Mouse (Mus musculus) cerebellum, adult 18-20 months (tissue): ENCODE results near the gene Poc1a.

Experiments used
- DNase-seq, 2 experiments: peaks; one replicate each; pipeline ENCODE4 v3.0.0; 2021

The Poc1a gene

GRCm38 (mm10) chr9:106265358-106266075, 15.3 kb upstream of the Poc1a start:
- no peak for DNase-seq

GRCm38 (mm10) chr9:106266936-106267657, 13.8 kb upstream of the Poc1a start:
- no peak for DNase-seq

- no peak for DNase-seq
These were observed 12.4 kb upstream of the Poc1a start for GRCm38 (mm10) chr9:106268421-106268820.

- no peak for DNase-seq
These were observed 11.6 kb upstream of the Poc1a start for GRCm38 (mm10) chr9:106269076-106269788.

DNA sequence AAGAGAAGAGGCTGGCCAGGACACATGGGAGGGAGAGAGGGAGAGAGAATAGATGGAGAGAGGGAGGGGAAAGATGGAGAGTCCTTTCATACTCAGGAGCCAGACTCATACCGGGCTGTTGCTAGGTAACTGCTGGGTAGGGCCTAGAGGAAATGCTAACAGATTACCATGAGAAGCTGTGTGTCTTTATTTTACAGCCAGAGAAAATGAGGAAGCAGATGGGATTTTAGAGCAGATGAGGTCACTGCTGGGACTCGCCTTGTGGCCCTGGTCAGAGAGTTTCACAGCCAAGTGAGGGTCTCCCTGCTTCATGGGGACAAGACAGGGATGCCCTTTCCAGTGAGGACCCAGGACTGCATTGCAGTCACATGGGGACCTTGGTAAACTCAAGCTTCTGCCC, 11.0 kb upstream of the Poc1a start:
- no peak for DNase-seq

DNA sequence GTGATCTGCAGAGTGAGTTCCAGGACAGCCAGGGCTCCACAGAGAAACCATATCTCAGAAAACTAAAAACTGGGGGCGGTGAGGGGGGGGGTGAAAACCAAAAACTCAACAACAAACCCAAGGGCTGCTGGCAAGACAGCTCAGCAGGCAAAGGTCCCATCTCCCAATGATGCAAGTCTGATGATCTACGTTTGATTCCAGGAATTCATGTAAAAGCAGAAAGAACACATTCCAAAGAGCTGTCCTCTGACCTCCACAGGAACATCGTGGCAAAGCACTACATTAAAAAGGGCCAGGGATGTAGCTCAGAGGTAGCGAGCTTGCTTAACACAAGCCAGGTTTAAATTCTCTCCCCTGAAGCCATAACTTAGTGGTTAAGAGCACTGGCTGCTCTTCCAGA, 10.2 kb upstream of the Poc1a start:
- DNase-seq: no peak

GRCm38 (mm10) chr9:106272288-106272687, 8.6 kb upstream of the Poc1a start:
- DNase-seq: no peak

GRCm38 (mm10) chr9:106273276-106273675, 7.6 kb upstream of the Poc1a start:
- DNase-seq: no peak

GRCm38 (mm10) chr9:106273791-106274190, 7.1 kb upstream of the Poc1a start:
- no peak for DNase-seq

DNA sequence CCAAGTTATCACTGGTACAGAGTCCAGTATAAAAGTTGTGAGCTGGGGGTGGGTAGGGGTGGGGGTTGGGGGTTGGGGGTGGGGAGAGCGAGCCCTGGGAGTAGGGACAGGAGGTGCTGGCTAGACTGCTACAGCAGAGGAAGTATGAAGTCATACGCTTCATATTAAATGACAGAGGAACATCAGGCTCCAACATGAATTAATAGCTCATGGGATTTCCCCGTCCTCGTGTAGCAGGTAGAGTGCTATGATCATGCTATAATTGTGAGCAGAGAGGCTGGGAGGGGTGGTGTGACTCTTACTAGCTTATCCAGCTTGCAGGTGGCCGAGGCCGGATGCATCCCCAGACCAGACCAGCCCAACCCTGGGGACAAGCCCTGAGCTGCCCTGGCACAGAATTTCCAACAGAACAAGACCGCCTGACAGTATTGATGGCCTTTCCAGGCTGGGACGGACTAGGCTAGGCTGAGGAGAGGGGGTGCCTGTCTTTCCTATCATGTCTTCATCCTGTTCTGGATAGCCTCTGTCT, 6.1 kb upstream of the Poc1a start:
- DNase-seq: no peak

DNA sequence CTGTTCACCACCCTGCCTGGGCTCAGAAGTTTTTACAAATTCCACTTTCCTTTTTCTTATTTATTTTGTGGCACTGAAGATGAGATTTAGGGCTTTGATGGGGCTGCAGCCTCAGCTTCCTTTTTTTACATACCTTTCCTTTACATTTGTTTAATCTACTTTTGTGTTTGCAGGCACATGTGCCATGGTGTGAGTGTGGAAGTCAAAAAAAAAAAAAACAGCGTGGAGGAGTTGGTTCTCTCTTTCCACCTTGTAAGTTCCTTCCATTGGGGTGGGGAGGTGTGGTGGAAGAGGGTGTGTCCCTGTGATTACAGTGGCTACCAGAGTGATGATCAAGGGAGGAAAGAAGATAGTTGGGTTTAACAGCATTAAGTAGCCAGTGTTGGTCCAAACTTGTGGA, 5.1 kb upstream of the Poc1a start:
- DNase-seq: no peak

DNA sequence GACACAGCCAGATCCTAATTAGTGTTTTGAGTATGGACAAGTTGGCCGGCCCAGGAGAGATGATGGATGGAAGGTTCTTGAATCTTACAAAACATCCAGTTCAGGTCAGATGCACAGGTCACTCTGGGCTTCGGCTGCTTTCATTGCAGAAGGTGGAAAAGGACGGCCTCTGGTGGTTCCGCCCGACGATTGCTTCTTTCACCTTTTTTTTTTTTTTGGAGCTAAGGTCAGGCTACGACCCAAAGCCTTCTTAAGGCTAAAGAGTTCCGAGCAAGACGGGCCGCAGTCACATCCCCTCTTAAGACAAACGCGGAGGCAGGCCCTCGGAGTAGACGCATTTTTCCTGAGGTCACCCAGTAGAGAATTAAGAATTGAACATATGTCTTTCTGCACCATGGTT, 475 bp upstream of the Poc1a start:
- peak; percentile 67 to 72 for DNase-seq

DNA sequence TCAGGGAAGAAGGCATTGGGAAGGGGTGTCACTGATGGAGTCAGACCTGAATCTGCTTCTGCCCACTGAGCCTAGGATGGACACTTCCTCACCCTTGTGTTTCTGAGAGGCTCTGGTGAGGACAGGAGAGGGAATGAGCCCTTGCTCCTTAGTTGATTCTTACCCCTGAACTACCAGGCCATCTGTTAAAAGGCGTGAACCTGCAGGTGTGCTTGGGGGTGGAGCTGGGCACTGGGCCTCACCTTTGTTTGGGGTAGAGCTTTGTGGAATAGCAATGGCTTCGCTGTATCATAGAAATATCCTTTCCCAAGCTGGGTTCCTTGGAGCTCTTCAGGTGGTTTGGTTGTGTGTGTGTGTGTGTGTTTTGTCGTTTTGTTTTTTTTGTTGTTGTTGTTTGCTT, 1.2 kb downstream of the Poc1a start:
- DNase-seq: no peak

DNA sequence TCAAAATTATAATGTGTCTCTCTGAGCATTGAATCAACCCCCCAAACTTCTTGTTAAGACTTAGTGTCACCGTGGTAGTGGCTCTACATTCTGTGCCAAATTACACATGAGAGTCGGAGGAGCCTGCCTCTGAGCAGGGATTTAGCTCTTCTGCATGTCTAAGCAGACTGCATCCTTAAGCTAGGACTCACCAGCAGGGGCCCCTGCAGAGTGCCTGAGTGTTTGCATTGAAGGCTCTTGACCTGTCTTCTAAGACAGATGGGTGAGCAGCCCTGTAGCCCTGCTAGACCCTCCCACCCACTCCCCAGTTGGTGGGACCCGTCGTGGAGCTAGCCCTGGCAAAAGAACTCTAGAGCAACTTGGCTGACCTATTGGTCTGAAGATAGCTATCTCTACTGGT, 6.3 kb downstream of the Poc1a start:
- DNase-seq: no peak

- peak; percentile 71 to 82 for DNase-seq
These were observed 8.0 kb downstream of the Poc1a start for GRCm38 (mm10) chr9:106288864-106289263.

DNA sequence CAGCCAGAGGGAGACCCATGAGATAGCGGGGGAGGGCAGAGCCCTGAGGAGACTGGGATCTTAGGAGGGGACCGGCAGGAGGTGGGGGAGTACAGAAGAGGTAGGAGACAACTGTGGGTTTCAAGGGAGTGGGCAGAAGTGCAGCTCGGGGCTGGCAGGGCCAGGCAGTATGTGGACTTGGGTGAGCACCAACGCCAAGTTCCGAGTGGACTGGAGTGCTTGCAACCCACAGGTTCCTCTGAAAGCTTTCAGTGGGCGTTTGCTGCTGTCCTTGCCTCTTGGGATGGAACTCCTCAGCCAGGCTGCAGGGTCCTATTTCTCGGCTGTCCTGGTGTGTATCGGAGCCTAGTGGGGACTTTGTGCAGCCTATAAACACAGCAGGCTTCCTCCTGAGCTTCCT, 9.0 kb downstream of the Poc1a start:
- DNase-seq: no peak

DNA sequence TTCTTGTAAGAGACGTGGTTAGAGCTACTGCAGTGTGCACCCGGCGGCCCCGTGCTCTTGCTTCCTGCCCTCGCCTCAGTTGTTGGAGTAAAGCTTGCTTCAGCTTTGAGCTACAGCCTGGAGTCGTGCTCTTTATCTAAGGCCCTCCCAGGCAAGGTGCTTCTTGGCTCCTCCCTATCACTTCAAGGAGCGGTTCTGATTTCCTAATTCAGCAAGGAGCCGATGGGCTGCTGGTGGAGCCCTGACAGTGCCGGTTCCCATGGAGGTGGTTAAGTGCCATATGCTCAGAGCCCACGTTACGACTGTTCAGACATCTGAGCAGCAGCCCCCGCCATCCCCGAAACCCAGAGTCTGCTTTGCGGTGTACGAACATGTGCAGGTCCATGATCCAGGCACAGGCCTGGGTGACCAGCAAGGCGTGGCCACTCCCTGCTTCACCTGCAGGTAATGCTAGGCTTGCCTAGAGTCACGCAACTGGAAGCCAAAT, 9.8 kb downstream of the Poc1a start:
- no peak for DNase-seq

GRCm38 (mm10) chr9:106293569-106294156, 12.8 kb downstream of the Poc1a start:
- no peak for DNase-seq

DNA sequence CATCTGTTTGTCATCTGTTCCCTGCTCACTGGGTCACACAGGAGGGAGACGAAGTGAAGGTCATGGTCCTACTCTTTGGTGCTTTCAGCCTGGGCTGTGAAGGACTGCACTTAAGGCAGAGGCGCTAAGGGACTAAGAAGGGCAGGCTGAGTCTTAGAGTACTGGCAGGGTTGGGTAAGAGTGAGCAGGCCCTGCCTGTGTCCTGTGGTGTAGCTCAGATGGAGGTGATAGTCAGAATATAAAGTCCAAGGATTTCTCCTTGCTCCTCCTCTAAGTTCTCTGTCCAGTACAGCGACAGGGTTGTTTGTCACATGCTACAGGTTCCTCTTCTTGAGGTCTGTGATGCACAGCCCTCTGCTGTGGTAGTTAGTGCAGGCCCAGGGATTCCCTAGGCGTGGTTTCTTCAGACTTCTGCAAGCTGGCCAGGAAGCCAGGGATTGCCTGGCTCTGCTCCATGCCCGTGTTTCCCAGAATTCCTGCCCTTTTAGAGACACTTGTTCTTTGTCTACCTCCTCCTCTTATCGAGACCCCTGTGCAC, 15.8 kb downstream of the Poc1a start:
- DNase-seq: no peak

- DNase-seq: no peak
These were observed 19.4 kb downstream of the Poc1a start for GRCm38 (mm10) chr9:106300176-106300803.

GRCm38 (mm10) chr9:106300949-106301348, 20.1 kb downstream of the Poc1a start:
- no peak for DNase-seq

DNA sequence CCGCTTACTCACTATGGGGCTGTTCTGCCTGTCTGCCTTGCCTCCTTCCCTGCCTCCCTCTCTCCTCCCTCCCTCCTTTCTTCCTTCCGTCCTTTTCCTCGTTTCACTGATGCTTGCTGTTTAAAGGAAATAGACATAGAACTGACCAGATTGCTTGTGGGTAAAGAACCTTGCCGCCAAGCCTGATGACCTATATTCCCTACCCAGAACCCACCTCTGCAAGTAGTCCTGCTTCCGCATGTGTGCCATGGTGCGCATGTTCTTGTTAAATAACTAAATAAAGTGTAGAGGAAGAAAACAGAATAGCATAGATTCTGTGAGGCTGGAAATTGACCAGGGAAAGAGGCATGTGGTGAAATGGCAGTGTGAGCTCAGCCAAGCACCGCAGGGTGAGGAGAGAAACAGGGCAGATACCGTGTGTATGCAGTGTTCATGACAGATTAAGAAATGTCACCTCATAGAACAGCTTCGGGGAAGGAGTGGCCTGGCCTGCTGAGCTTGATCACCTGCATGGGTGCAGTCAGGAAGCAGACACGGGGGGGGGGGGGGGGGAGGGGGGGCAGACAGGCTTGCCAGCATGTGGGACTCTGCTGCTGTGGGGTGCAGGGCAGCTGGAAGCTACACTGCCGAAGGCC, 20.7 kb downstream of the Poc1a start:
- peak in 1 of 2 experiments; percentile 27 for DNase-seq
